Mouse (Mus musculus) stomach, postnatal 0 days (tissue): ENCODE results near the gene Cadps.

ENCODE experiments used
- CTCF ChIP-seq: IDR thresholded peaks from 2 replicates; pipeline ENCODE4 v1.5.1; 2016; ENCODE audit warnings: antibody characterized with exemption, low read depth, mild to moderate bottlenecking, moderate library complexity
- EP300 ChIP-seq: optimal IDR thresholded peaks from 2 replicates; pipeline ENCODE3; 2016; ENCODE audit warnings: antibody characterized with exemption

GRCm38 (mm10) chr14:12798926-12799325 lies 24.0 kb downstream of the Cadps start:
- TF ChIP-seq CTCF: no peak
- TF ChIP-seq EP300: no peak
